Mouse (Mus musculus) testis, adult 2 months (tissue): ENCODE data around the gene Plekha3. TPM values are rescaled to one million over a fixed set of nuclear protein-coding genes. Genes with fewer than 3 reads are reported as not detected.

Source experiments
- H3K27ac ChIP-seq: fragments of 200-500 bp; 2 replicates; pipeline ENCODE4 v1.5.1; 2012; ENCODE audit warnings: low read depth, low read length; ENCODE audit not compliant: control insufficient read depth, insufficient read depth
- H3K27me3 ChIP-seq: fragments of 200-500 bp; 2 replicates; pipeline ENCODE4 v1.6.1; 2012; ENCODE audit warnings: mild to moderate bottlenecking, low read length, moderate library complexity; ENCODE audit not compliant: control insufficient read depth, insufficient read depth
- H3K36me3 ChIP-seq: fragments of 200-500 bp; 2 replicates; pipeline ENCODE4 v1.6.1; 2012; ENCODE audit warnings: mild to moderate bottlenecking, low read length; ENCODE audit not compliant: control insufficient read depth, insufficient read depth
- H3K4me1 ChIP-seq: fragments of 200-500 bp; 2 replicates; pipeline ENCODE4 v1.6.1; 2012; ENCODE audit warnings: low read length; ENCODE audit not compliant: control insufficient read depth, insufficient read depth
- H3K4me3 ChIP-seq: fragments of 200-500 bp; 2 replicates; pipeline ENCODE4 v1.5.1; 2012; ENCODE audit warnings: low read depth, mild to moderate bottlenecking, low read length, moderate library complexity, mixed read lengths; ENCODE audit not compliant: control insufficient read depth
- CTCF ChIP-seq: fragments of 200-500 bp; IDR thresholded peaks from 2 replicates; pipeline ENCODE4 v1.5.1; 2012; ENCODE audit warnings: low read depth, mild to moderate bottlenecking, inconsistent platforms, low read length, moderate library complexity; ENCODE audit not compliant: control insufficient read depth, insufficient read depth, insufficient replicate concordance
- POLR2A ChIP-seq: fragments of 200-500 bp; IDR thresholded peaks from 2 replicates; pipeline ENCODE4 v1.6.1; 2012; ENCODE audit warnings: low read depth, mild to moderate bottlenecking, inconsistent platforms, low read length, moderate library complexity; ENCODE audit not compliant: control insufficient read depth
- polyA plus RNA-seq: library from polyadenylated mRNA; depleted of rRNA; stranded (reverse); fragments of >200 nt; gene quantifications from 2 replicates; pipeline ENCODE4 v1.2.3, GENCODE M21; 2012; rRNA removed

The Plekha3 gene
- polyA plus RNA-seq, 1 experiment: 20.2 TPM

DNA sequence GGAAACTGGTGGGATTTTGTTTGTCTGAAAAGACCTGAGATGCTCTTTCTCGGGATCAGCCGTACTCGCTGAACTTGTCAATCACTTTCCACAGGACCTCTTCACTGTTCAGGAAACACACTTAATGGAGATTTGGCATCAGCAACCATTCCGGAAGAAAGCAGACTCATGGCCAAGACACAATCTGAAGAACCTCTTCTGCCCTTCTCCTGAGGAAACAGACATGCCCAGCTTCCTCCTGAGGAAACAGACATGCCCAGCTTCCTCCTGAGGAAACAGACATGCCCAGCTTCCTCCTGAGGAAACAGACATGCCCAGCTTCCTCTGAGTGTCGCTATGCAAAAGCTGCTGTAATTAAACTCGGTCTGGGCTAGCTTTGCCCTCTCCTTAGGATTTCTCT is 20.2 kb downstream of the Plekha3 start:
- Histone ChIP-seq H3K4me3 (no peak overlapping the region), H3K27ac (no peak overlapping the region), H3K36me3 (no peaks in the 10 kb centered on the region; the same call in 1 of the 2 replicates), H3K27me3 (no peaks in the 10 kb centered on the region), H3K4me1 (no peaks in the 10 kb centered on the region)
- TF ChIP-seq CTCF (no peak), POLR2A (no peak)

DNA sequence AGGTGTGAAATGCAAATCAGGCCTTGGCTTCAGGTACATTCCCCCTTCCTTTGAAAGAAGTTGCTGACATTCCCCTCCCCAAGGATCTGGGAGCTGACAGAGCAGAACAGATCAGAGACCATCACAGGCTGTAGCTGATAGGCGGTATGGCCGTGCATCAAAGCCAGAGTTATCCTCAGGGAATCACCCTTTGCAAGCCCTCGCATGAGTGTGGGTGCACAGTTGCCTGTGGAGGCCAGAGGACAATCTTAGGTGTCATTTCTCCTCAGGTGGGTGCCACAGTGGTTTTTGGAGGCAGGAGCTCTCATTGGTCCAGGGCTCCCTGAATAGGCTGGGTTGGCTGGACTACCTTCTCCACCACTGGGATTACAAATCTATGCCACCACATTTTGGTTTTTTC is 27.1 kb downstream of the Plekha3 start:
- Histone ChIP-seq H3K4me3 (no peak overlapping the region), H3K4me1 (no peaks in the 10 kb centered on the region), H3K27ac (no peak overlapping the region), H3K27me3 (no peaks in the 10 kb centered on the region), H3K36me3 (no peaks in the 10 kb centered on the region)
- TF ChIP-seq CTCF: no peak
- no peak for TF ChIP-seq POLR2A

DNA sequence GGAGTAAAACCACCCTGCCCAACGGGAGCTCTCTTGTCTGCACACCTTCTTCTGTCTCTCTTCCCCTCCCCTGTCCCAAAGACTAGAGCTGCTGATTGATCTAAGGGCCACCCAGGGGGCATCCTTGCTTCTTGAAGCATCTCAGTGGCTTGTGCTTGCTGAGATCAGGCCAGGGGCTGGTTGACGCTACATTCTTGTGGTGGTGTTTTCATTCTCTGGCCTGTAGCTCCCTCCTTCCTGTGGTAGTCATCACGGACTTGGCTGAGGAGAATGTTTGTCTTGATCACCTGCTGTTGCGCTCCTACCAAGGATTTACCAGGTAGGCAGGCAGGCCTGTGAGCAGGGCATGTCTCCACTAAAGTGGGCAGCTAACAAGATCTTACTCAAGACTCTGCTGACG is 27.7 kb downstream of the Plekha3 start:
- TF ChIP-seq POLR2A: no peak
- TF ChIP-seq CTCF: no peak
- Histone ChIP-seq H3K4me1 (no peaks in the 10 kb centered on the region), H3K4me3 (peak overlapping the region; percentile 23), H3K27ac (no peak overlapping the region), H3K27me3 (no peaks in the 10 kb centered on the region), H3K36me3 (no peaks in the 10 kb centered on the region)

DNA sequence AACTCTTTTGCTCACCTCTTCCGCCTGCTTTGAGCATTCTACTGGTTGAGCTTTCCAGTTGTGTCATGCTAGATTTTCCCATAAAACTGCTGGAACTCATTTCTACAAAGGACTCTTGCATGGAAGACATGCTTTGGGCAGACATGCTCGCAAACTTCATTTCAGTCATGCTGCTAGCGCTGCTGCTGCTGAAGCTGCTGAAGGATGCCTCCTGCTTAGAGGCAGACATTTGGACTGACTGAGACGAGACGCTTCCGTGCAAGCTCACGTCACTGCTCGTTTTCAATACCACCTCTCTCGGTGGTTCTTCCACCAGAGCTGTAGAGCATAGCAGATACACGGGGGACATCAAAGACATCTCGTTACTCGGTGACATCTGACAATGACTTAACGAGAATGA is 30.6 kb downstream of the Plekha3 start:
- no peaks in the 10 kb centered on the region for H3K27me3 ChIP-seq
- H3K36me3 ChIP-seq: no peaks in the 10 kb centered on the region
- no peaks in the 10 kb centered on the region for H3K4me1 ChIP-seq
- no peak for TF ChIP-seq POLR2A
- no peak for TF ChIP-seq CTCF
- H3K4me3 ChIP-seq: no peak overlapping the region
- no peak overlapping the region for H3K27ac ChIP-seq

DNA sequence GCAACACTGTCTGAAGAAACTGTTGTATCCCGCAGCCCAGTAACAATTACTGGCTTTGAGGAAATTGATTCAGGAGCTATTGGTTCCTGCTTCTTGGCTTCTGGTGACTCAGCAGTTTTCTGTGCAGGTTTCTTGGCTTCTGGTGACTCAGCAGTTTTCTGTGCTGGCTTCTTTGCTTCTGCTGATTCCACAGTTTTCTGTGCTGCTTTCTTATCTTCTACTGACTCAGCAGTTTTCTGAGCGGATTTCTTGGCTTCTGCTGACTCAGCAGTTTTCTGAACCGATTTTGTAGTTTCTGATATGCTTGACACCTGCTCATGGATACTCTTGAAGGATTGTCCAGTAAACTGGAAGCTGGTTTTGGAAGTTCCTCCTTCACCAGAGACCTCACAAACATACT is 33.4 kb downstream of the Plekha3 start:
- Histone ChIP-seq H3K27ac (no peak overlapping the region), H3K4me1 (no peaks in the 10 kb centered on the region; the same call in 1 of the 2 replicates), H3K36me3 (no peaks in the 10 kb centered on the region), H3K4me3 (no peak overlapping the region), H3K27me3 (no peaks in the 10 kb centered on the region)
- TF ChIP-seq POLR2A (no peak), CTCF (no peak)

DNA sequence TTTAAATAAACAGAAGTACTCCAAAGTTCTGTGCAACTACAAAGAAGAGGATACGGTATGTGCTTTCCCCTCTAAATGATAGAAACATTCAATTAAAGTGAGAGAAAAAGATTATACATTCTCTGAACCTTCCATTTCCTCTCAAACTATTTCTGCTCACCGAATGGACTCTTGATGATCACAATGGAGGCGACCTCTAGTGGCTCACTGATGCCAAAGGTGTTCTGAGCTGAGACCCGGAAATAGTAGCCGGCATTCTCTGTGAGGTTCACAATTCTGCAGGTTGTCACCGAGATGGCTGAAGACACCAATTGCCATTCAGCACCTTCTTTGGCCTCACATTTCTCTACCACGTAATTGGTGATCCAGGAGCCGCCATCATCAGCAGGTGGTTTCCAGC is 39.9 kb downstream of the Plekha3 start:
- no peak overlapping the region for H3K4me3 ChIP-seq
- no peak for TF ChIP-seq POLR2A
- TF ChIP-seq CTCF: no peak
- H3K36me3 ChIP-seq: no peaks in the 10 kb centered on the region
- no peaks in the 10 kb centered on the region for H3K27me3 ChIP-seq
- no peak overlapping the region for H3K27ac ChIP-seq
- H3K4me1 ChIP-seq: no peaks in the 10 kb centered on the region; the same call in none of the 2 replicates

DNA sequence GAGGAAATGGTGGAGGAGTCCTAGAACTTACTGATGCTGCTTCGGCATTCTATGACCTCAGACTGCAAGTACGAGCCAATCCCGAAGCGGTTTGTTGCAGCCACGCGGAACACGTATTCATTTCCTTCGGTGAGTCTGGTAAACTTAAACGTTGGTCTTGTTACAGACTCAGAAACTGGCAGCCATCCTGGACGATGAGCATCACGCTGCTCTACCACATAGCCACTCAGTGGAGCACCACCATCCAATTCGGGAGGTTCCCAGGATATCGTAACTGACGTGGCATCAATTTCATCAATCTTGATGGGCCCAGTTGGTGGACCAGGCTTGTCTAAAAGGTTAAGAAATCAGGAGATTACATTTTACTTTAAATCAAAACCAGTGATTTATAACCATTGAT is 44.6 kb downstream of the Plekha3 start:
- H3K27ac ChIP-seq: no peak overlapping the region
- no peaks in the 10 kb centered on the region for H3K36me3 ChIP-seq
- no peak for TF ChIP-seq POLR2A
- no peak for TF ChIP-seq CTCF
- H3K4me3 ChIP-seq: no peak overlapping the region
- no peaks in the 10 kb centered on the region for H3K27me3 ChIP-seq
- H3K4me1 ChIP-seq: no peaks in the 10 kb centered on the region; the same call in 1 of the 2 replicates

Other genes starting within 250 kb of the Plekha3 start
- gene Prkra, start 27.3 kb upstream of the Plekha3 start, polyA plus RNA-seq: 17.2 and 21.1 TPM in 2 replicates
- gene Pjvk, start 26.8 kb upstream of the Plekha3 start, polyA plus RNA-seq: 0.17 and 0.52 TPM in 2 replicates
- 16.3 and 19.2 TPM in 2 replicates for gene Fkbp7, start 2.2 kb upstream of the Plekha3 start, polyA plus RNA-seq